Mouse (Mus musculus): ENCODE measurements around the gene P2ry1.
A peak's percentile ranks its signal among the peaks of the same experiment; 100 is the strongest.

DNA sequence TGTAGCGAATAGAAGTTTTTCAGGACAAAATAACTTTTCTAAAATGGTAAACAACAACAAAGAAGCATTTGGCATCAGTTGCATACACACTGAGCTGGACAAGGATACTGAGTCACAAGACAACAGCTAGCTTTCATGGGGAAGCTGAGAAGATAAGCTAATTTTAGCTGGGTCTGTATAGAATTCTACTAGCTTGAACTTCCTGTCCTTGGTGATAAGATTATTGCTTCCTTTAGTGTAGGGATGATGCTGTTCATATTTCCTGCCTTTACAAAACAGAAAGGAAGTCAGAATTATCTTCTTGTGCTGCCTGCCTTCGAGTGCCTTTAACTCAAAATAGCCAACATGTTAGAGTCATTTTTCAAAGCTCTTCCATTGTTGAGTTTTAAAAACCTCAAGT is 48.5 kb upstream of the P2ry1 start:
- TF ChIP-seq EP300 (IDR thresholded peaks at IDR 0.05; ENCODE audit: low read depth) (0 out of 2 replicates have a peak, but pooled peaks have one; percentile 44), CTCF (IDR thresholded peaks at IDR 0.05; ENCODE audit: low read depth) (no peak)

All from liver, postnatal 0 days (tissue).